Mouse (Mus musculus): ENCODE data around the gene Rbbp6.

DNA sequence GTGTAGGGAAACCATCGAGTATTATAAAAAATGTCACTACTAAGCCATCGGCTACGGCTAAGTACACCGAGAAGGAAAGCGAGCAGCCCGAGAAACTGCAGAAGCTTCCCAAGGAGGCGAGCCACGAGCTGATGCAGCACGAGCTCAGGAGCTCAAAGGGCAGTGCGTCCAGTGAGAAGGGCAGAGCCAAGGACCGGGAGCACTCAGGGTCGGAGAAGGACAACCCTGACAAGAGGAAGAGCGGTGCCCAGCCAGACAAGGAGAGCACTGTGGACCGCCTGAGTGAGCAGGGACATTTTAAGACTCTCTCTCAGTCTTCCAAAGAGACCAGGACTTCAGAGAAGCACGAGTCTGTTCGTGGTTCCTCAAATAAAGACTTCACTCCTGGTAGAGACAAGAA is 35.3 kb downstream of the Rbbp6 start:
- TF ChIP-seq CTCF (IDR thresholded peaks at IDR 0.05; ENCODE audit: borderline replicate concordance, insufficient read depth, low read depth, low read length) (no peak), POLR2A (IDR thresholded peaks at IDR 0.05; ENCODE audit: borderline replicate concordance, insufficient read depth, low read length) (no peak)

All from cerebellum, adult 2 months (tissue).